Mouse (Mus musculus): ENCODE results near the gene Pigl. TPM values are rescaled to one million over a fixed set of nuclear protein-coding genes. Genes with fewer than 3 reads are reported as not detected.
"Not testable (repeated sequence)": the region's sequence is repeated elsewhere in the genome, so short reads cannot be mapped to it uniquely, and the experiment has no call there.

Gene Pigl
- polyA plus RNA-seq, 1 experiment = 5.3 TPM

DNA sequence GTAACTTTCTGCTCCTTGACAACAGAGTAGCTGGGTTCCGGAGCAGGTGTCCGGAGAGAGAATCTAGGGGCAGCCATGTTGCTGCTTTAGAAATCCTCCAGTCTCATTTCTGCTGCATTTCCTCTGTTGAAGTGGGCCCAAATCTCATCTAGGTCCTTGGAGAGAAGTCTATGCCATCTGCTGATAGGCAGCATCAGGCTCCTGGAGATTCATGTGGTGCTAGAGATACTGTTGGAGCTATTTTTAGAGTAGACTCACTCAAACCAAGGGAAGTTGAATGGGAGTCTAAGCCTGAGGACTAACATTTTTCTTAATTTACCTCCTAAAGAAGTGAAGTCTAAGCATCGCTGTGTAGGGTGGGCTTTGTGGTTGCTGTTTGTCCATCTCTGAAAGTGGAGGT is 6.4 kb downstream of the Pigl start:
- WGBS = 97% methylated on average over 3 of the region's 3 CpGs
- H3K4me3 ChIP-seq (replicated peaks; ENCODE audit: extremely low read depth, low read depth, low read length) = no peak overlapping the region

GRCm38 (mm10) chr11:62465849-62466248 is 7.6 kb downstream of the Pigl start:
- WGBS = 90% methylated on average over 3 of the region's 3 CpGs
- DNase-seq = no peak
- TF ChIP-seq CTCF (IDR thresholded peaks at IDR 0.05; ENCODE audit: insufficient read depth, low read length) = no peak
- no peak for TF ChIP-seq POLR2A (IDR thresholded peaks at IDR 0.05; ENCODE audit: borderline replicate concordance, extremely low read depth, low read depth, low read length)
- Histone ChIP-seq H3K4me1 (ENCODE audit: control insufficient read depth, insufficient read depth, low read length) (no peaks in the 10 kb centered on the region; the same call in 1 of the 2 replicates), H3K4me3 (replicated peaks; ENCODE audit: extremely low read depth, low read depth, low read length) (no peak overlapping the region)

More for the DNA sequence above, 6.4 kb downstream of the Pigl start:
- no peak for DNase-seq
- TF ChIP-seq POLR2A (IDR thresholded peaks at IDR 0.05; ENCODE audit: borderline replicate concordance, extremely low read depth, low read depth, low read length) (no peak), CTCF (IDR thresholded peaks at IDR 0.05; ENCODE audit: insufficient read depth, low read length) (no peak)
- no peaks in the 10 kb centered on the region for H3K4me1 ChIP-seq (ENCODE audit: control insufficient read depth, insufficient read depth, low read length)

DNA sequence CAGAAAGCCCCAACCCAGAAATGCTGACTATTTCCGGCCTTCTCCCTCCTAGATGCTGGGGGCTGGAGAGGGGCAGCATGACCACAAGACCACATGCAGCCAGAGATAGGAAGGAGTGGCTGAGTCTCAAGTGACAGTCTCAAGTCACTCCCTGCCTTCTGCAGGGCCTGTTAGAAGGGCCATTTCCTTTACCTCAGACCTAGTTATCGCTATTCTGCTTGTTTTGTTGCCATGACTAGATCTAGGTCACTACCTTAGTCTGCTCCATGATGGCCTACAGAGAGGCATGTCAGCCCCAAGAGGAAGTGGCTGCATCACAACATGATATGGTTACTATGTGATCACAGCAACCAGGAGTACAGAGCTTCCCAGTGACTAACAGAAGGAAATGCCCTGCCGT is 8.3 kb downstream of the Pigl start:
- H3K4me3 ChIP-seq (replicated peaks; ENCODE audit: extremely low read depth, low read depth, low read length) = no peak overlapping the region
- 69% methylated on average over 3 of the region's 3 CpGs for WGBS
- no peak for TF ChIP-seq CTCF (IDR thresholded peaks at IDR 0.05; ENCODE audit: insufficient read depth, low read length)
- TF ChIP-seq POLR2A (IDR thresholded peaks at IDR 0.05; ENCODE audit: borderline replicate concordance, extremely low read depth, low read depth, low read length) = no peak
- no peak for DNase-seq
- H3K4me1 ChIP-seq (ENCODE audit: control insufficient read depth, insufficient read depth, low read length) = no peaks in the 10 kb centered on the region; the same call in 1 of the 2 replicates

DNA sequence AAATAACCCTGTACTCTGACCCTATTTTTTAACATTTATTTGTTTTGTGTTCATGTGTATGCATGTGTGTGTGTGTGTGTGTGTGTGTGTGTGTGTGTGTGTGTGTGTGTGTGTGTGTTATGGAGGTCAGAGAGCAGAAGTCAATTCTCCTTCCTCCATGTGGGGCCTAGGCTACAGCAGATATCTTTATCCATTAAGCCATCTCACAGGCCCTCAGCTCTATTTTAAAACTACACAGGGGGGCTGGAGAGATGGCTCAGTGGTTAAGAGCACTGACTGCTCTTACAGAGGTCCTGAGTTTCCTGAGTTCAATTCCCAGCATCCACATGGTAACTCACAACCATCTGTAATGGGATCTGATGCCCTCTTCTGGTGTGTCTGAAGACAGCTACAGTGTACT is 9.0 kb downstream of the Pigl start:
- DNase-seq; H3K4me1 ChIP-seq (ENCODE audit: control insufficient read depth, insufficient read depth, low read length); H3K4me3 ChIP-seq (replicated peaks; ENCODE audit: extremely low read depth, low read depth, low read length): not testable (repeated sequence)

DNA sequence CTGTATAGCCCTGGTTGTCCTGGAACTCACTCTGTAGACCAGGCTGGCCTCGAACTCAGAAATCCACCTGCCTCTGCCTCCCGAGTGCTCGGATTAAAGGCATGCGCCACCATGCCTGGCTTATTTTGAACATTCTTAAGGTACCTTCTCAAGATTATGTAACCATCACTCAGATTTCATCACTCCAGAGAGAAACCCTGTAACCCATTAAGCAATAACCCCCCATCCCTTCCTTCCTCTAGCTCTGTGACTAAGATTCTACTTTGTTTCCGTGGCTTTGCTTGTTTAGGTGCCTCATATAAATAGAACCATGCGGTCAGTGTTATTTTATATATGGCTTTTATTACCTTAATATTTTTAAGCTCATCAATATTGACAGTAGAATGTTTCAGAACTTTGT is 12.2 kb downstream of the Pigl start:
- no peak for DNase-seq
- Histone ChIP-seq H3K4me3 (replicated peaks; ENCODE audit: extremely low read depth, low read depth, low read length) (no peak overlapping the region), H3K4me1 (ENCODE audit: control insufficient read depth, insufficient read depth, low read length) (no peaks in the 10 kb centered on the region; the same call in 1 of the 2 replicates)
- 81% methylated on average over 6 of the region's 6 CpGs for WGBS
- no peak for TF ChIP-seq CTCF (IDR thresholded peaks at IDR 0.05; ENCODE audit: insufficient read depth, low read length)
- no peak for TF ChIP-seq POLR2A (IDR thresholded peaks at IDR 0.05; ENCODE audit: borderline replicate concordance, extremely low read depth, low read depth, low read length)

DNA sequence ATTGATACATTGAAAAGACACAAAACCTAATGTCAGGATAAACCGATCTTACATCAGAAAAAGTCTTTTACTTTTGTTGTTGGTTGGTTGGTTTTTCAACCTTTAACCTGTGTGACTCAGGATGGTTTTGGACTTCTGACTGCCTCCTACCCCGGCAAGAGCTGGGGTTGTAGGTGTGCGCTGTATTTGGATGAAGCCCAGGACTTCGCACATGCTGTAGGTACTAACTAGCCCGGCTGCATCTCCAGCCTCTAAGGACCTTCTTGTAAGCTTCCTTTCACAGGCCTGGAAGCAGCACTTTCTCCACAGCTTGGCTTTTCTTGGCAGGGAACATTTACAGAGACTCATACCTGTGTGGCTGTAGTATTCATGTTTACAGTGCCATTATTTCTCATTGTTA is 15.3 kb downstream of the Pigl start:
- no peak for DNase-seq
- WGBS = 93% methylated on average over 5 of the region's 5 CpGs
- no peak for TF ChIP-seq CTCF (IDR thresholded peaks at IDR 0.05; ENCODE audit: insufficient read depth, low read length)
- no peak for TF ChIP-seq POLR2A (IDR thresholded peaks at IDR 0.05; ENCODE audit: borderline replicate concordance, extremely low read depth, low read depth, low read length)
- H3K4me3 ChIP-seq (replicated peaks; ENCODE audit: extremely low read depth, low read depth, low read length) = no peak overlapping the region
- no peaks in the 10 kb centered on the region; the same call in 1 of the 2 replicates for H3K4me1 ChIP-seq (ENCODE audit: control insufficient read depth, insufficient read depth, low read length)

GRCm38 (mm10) chr11:62476156-62476555 is 17.9 kb downstream of the Pigl start:
- Histone ChIP-seq H3K4me3 (replicated peaks; ENCODE audit: extremely low read depth, low read depth, low read length) (no peak overlapping the region), H3K4me1 (ENCODE audit: control insufficient read depth, insufficient read depth, low read length) (no peaks in the 10 kb centered on the region)
- 91% methylated on average over 4 of the region's 4 CpGs for WGBS
- DNase-seq = no peak
- no peak for TF ChIP-seq CTCF (IDR thresholded peaks at IDR 0.05; ENCODE audit: insufficient read depth, low read length)
- no peak for TF ChIP-seq POLR2A (IDR thresholded peaks at IDR 0.05; ENCODE audit: borderline replicate concordance, extremely low read depth, low read depth, low read length)

DNA sequence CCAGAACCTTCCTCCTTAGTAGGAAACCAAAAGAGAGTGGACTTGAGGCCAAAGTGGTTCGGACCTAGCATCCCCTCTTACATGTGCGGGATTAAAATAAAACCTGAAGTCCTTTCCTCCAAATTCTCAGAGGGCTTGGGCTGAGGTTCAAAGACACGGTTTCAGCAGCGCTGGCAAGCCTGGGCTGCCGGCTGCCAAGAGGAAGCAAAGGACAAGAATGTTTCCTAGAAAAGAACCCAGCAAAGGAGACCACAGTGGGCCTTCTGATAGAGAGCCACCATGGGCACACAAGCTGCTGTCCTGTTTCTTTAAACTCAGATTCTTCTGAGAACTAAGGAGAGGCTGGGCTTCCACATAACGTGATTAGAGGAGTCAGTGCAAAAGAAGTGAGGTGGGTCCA is 20.7 kb downstream of the Pigl start:
- DNase-seq = no peak
- 20% methylated on average over 6 of the region's 6 CpGs for WGBS
- TF ChIP-seq POLR2A (IDR thresholded peaks at IDR 0.05; ENCODE audit: borderline replicate concordance, extremely low read depth, low read depth, low read length) (no peak), CTCF (IDR thresholded peaks at IDR 0.05; ENCODE audit: insufficient read depth, low read length) (no peak)
- H3K4me1 ChIP-seq (ENCODE audit: control insufficient read depth, insufficient read depth, low read length) = no peaks in the 10 kb centered on the region
- no peak overlapping the region for H3K4me3 ChIP-seq (replicated peaks; ENCODE audit: extremely low read depth, low read depth, low read length)

GRCm38 (mm10) chr11:62479581-62479980 is 21.3 kb downstream of the Pigl start:
- Histone ChIP-seq H3K4me1 (ENCODE audit: control insufficient read depth, insufficient read depth, low read length) (no peaks in the 10 kb centered on the region; the same call in 1 of the 2 replicates), H3K4me3 (replicated peaks; ENCODE audit: extremely low read depth, low read depth, low read length) (no peak overlapping the region)
- TF ChIP-seq CTCF (IDR thresholded peaks at IDR 0.05; ENCODE audit: insufficient read depth, low read length) = no peak
- TF ChIP-seq POLR2A (IDR thresholded peaks at IDR 0.05; ENCODE audit: borderline replicate concordance, extremely low read depth, low read depth, low read length) = no peak
- 72% methylated on average over 5 of the region's 5 CpGs for WGBS
- DNase-seq = no peak

DNA sequence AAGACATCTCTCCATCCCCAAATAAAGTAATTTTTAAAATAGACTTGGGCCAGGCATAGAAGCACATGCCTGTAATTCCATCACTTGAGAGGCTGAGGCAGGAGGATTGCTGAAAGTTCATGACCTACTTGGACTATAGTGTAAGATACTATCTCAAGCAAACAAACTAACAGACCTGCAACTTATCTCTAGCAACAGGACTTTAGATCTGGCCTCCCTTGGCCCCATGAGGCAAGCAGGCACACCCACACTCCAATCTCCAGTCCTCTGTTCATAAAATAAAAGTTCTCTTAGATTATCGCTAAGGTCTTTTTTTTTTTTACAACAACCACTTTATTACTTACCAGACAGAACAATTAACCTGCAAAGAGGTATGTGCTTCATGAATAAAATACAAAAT is 28.7 kb downstream of the Pigl start:
- Histone ChIP-seq H3K4me1 (ENCODE audit: control insufficient read depth, insufficient read depth, low read length) (no peaks in the 10 kb centered on the region; the same call in 1 of the 2 replicates), H3K4me3 (replicated peaks; ENCODE audit: extremely low read depth, low read depth, low read length) (no peak overlapping the region)
- TF ChIP-seq POLR2A (IDR thresholded peaks at IDR 0.05; ENCODE audit: borderline replicate concordance, extremely low read depth, low read depth, low read length) (no peak), CTCF (IDR thresholded peaks at IDR 0.05; ENCODE audit: insufficient read depth, low read length) (no peak)
- no peak for DNase-seq
- WGBS = 76% methylated on average over 1 of the region's 1 CpGs

Measured in lung, adult 2 months (tissue).